Mouse (Mus musculus) CH12.LX (cell line): ENCODE results near the gene Pknox1. TPM values are rescaled to one million over a fixed set of nuclear protein-coding genes. Genes with fewer than 3 reads are reported as not detected.

ENCODE experiments used
- DNase-seq: peaks from one replicate; pipeline ENCODE4 v3.0.0-alpha.2; 2013; ENCODE audit errors: extremely low read depth
- H3K27ac ChIP-seq: 2 replicates; pipeline ENCODE4 v1.5.1; 2012; ENCODE audit warnings: low read depth, mild to moderate bottlenecking, control low read depth, moderate library complexity; ENCODE audit not compliant: insufficient read depth
- H3K27me3 ChIP-seq: replicated peaks from 2 replicates; pipeline ENCODE3; 2012; ENCODE audit warnings: inconsistent platforms
- H3K36me3 ChIP-seq, 2 experiments: replicated peaks in 1 of 2; 2 replicates each; pipeline versions ENCODE3 to v1.6.1; 2012; ENCODE audit warnings: inconsistent platforms in 1 of 2, low read length in 1 of 2, mild to moderate bottlenecking in 1 of 2, mixed read lengths in 1 of 2, moderate library complexity in 1 of 2; ENCODE audit not compliant: control insufficient read depth in 1 of 2, insufficient read depth in 1 of 2
- H3K4me1 ChIP-seq, 2 experiments: 2 replicates each; pipeline ENCODE4 v1.6.1; 2012; ENCODE audit warnings: inconsistent platforms in 1 of 2, moderate library complexity in 1 of 2; ENCODE audit not compliant: insufficient read depth in 2 of 2, control insufficient read depth in 1 of 2
- H3K4me2 ChIP-seq: 2 replicates; pipeline ENCODE4 v1.6.1; 2012; ENCODE audit warnings: low read depth, mild to moderate bottlenecking, control low read depth; ENCODE audit not compliant: poor library complexity, insufficient read depth, severe bottlenecking
- H3K4me3 ChIP-seq, 3 experiments: fragments of 150-350 bp in 1 of 3; sonication (generic) in 1 of 3; replicated peaks in 1 of 3; 2 replicates each; pipeline versions ENCODE3 to v1.5.1; 2011 to 2012; ENCODE audit warnings: low read depth in 2 of 3, low read length in 2 of 3, mild to moderate bottlenecking in 2 of 3, moderate library complexity in 2 of 3, control low read depth in 1 of 3, improper control_type of control experiment in 1 of 3, inconsistent platforms in 1 of 3, mixed read lengths in 1 of 3; ENCODE audit not compliant: poor library complexity in 1 of 3
- H3K79me2 ChIP-seq: replicated peaks from 2 replicates; pipeline ENCODE4 v1.6.1; 2012; ENCODE audit warnings: mild to moderate bottlenecking, moderate library complexity; ENCODE audit not compliant: control insufficient read depth, poor library complexity, insufficient read depth, severe bottlenecking; ENCODE audit errors: extremely low read depth
- H3K9ac ChIP-seq: 2 replicates; pipeline ENCODE4 v1.6.1; 2012; ENCODE audit warnings: low read depth, mild to moderate bottlenecking, control low read depth, moderate library complexity; ENCODE audit not compliant: insufficient read depth
- H3K9me3 ChIP-seq: replicated peaks from 2 replicates; pipeline ENCODE3; 2012; ENCODE audit warnings: low read length, inconsistent platforms, mixed read lengths
- BHLHE40 ChIP-seq: IDR thresholded peaks from 2 replicates; pipeline ENCODE4 v1.6.1; 2011; ENCODE audit warnings: mild to moderate bottlenecking, low read depth, low read length, improper control_type of control experiment
- CHD2 ChIP-seq: IDR thresholded peaks from 2 replicates; pipeline ENCODE4 v1.6.1; 2011; ENCODE audit warnings: low read length, improper control_type of control experiment
- E2F4 ChIP-seq: IDR thresholded peaks from 2 replicates; pipeline ENCODE4 v1.6.1; 2011; ENCODE audit warnings: low read depth, low read length, improper control_type of control experiment; ENCODE audit not compliant: insufficient replicate concordance
- ETS1 ChIP-seq: conservative IDR thresholded peaks from 2 replicates; pipeline ENCODE4 v1.6.1; 2012; ENCODE audit warnings: low read depth, mild to moderate bottlenecking, inconsistent platforms, low read length, improper control_type of control experiment, moderate library complexity
- IRF4 ChIP-seq: IDR thresholded peaks from 2 replicates; pipeline ENCODE4 v1.6.1; 2014; ENCODE audit warnings: low read depth, mild to moderate bottlenecking, inconsistent platforms, low read length, improper control_type of control experiment
- JUN ChIP-seq: IDR thresholded peaks from 2 replicates; pipeline ENCODE4 v1.6.1; 2011; ENCODE audit warnings: low read depth, mild to moderate bottlenecking, low read length, improper control_type of control experiment, moderate library complexity; ENCODE audit not compliant: insufficient read depth
- KAT2A ChIP-seq: IDR thresholded peaks from 2 replicates; pipeline ENCODE4 v1.6.1; 2012; ENCODE audit warnings: low read length, improper control_type of control experiment, inconsistent platforms; ENCODE audit not compliant: insufficient replicate concordance
- MAX ChIP-seq: IDR thresholded peaks from 2 replicates; pipeline ENCODE4 v1.6.1; 2011; ENCODE audit warnings: low read length, improper control_type of control experiment
- MAZ ChIP-seq: IDR thresholded peaks from 2 replicates; pipeline ENCODE4 v1.6.1; 2012; ENCODE audit warnings: low read depth, mild to moderate bottlenecking, inconsistent platforms, low read length, improper control_type of control experiment, moderate library complexity
- MXI1 ChIP-seq: IDR thresholded peaks from 2 replicates; pipeline ENCODE4 v1.6.1; 2011; ENCODE audit warnings: mild to moderate bottlenecking, low read depth, low read length, improper control_type of control experiment
- MYC ChIP-seq: IDR thresholded peaks from 2 replicates; pipeline ENCODE4 v1.6.1; 2011; ENCODE audit warnings: low read depth, mild to moderate bottlenecking, improper control_type of control experiment, low read length
- POLR2A ChIP-seq: IDR thresholded peaks from 2 replicates; pipeline ENCODE4 v1.6.1; 2011; ENCODE audit warnings: low read depth, mild to moderate bottlenecking, improper control_type of control experiment, low read length
- POLR2AphosphoS2 ChIP-seq: IDR thresholded peaks from 2 replicates; pipeline ENCODE4 v1.6.1; 2011; ENCODE audit warnings: low read depth, low read length, improper control_type of control experiment
- RAD21 ChIP-seq: IDR thresholded peaks from 2 replicates; pipeline ENCODE4 v1.6.1; 2011; ENCODE audit warnings: low read depth, mild to moderate bottlenecking, low read length, improper control_type of control experiment, moderate library complexity
- RCOR1 ChIP-seq: conservative IDR thresholded peaks from 2 replicates; pipeline ENCODE4 v1.6.1; 2012; ENCODE audit warnings: low read depth, mild to moderate bottlenecking, inconsistent platforms, low read length, improper control_type of control experiment
- SIN3A ChIP-seq: IDR thresholded peaks from 2 replicates; pipeline ENCODE4 v1.6.1; 2012; ENCODE audit warnings: low read length, improper control_type of control experiment, inconsistent platforms
- SMC3 ChIP-seq: IDR thresholded peaks from 2 replicates; pipeline ENCODE4 v1.6.1; 2011; ENCODE audit warnings: low read depth, low read length, improper control_type of control experiment
- TBP ChIP-seq: conservative IDR thresholded peaks from 2 replicates; pipeline ENCODE4 v1.6.1; 2011; ENCODE audit warnings: low read depth, low read length, improper control_type of control experiment
- USF1 ChIP-seq: IDR thresholded peaks from 2 replicates; pipeline ENCODE4 v1.6.1; 2014; ENCODE audit warnings: low read depth, mild to moderate bottlenecking, inconsistent platforms, low read length, improper control_type of control experiment
- USF2 ChIP-seq: conservative IDR thresholded peaks from 2 replicates; pipeline ENCODE4 v1.6.1; 2011; ENCODE audit warnings: low read depth, low read length, improper control_type of control experiment
- ZKSCAN1 ChIP-seq: IDR thresholded peaks from 2 replicates; pipeline ENCODE4 v1.6.1; 2012; ENCODE audit warnings: low read depth, inconsistent platforms, low read length, improper control_type of control experiment, borderline replicate concordance
- ZNF384 ChIP-seq: IDR thresholded peaks from 2 replicates; pipeline ENCODE4 v1.6.1; 2012; ENCODE audit warnings: low read depth, low read length, improper control_type of control experiment, inconsistent platforms
- dilution Hi-C: fragments of 300-500 bp; cut with MboI; formaldehyde crosslinking; loops from 2 replicates; pipeline ENCODE4 v1.14.3; 2020; ENCODE audit warnings: low sequenced_read_pairs; ENCODE audit not compliant: extremely low pct_unique_long_range_greater_than_20kb, extremely low pct_ligation_motif_present
- in situ Hi-C: fragments of 300-500 bp; cut with MboI; formaldehyde crosslinking; loops from 3 replicates; pipeline ENCODE4 v1.14.3; 2019; ENCODE audit warnings: low sequenced_read_pairs, low pct_ligation_motif_present, low pct_unique_long_range_greater_than_20kb, mixed read lengths
- polyA plus RNA-seq: library from polyadenylated mRNA; unstranded; fragments of >175 nt; gene quantifications from 2 replicates; pipeline ENCODE4 v1.2.1, GENCODE M21; 2012; ENCODE audit warnings: low read depth; ENCODE audit not compliant: insufficient read length
- total RNA-seq, 2 experiments: library from RNA; depleted of rRNA; stranded (reverse); fragments of 300-350 nt in 1 of 2; fragments of >200 nt in 1 of 2; gene quantifications; 2 replicates each; pipeline ENCODE4 v1.2.3; 2012 to 2014

Gene Pknox1
- total and polyA plus RNA-seq, 3 experiments: 15.1 to 22.3 (median 20.5) TPM

GRCm38 (mm10) chr17:31519946-31520838, 44.3 kb upstream of the Pknox1 start, which contains the start of the genes Wdr4 and Ndufv3 (continued):
- peak; percentile 97 for TF ChIP-seq POLR2A
- no peak for TF ChIP-seq ZNF384
- no peak for TF ChIP-seq ETS1
- TF ChIP-seq SIN3A: peak; percentile 77
- TF ChIP-seq TBP: peak; percentile 82

GRCm38 (mm10) chr17:31520895-31521294, 43.6 kb upstream of the Pknox1 start:
- dilution Hi-C loops: no loop called here
- no peak for TF ChIP-seq TBP
- no peak for TF ChIP-seq POLR2AphosphoS2
- peak; percentile 68 for TF ChIP-seq USF1
- peak; percentile 59; the same call in 1 of the 2 replicates for TF ChIP-seq USF2
- no peak for TF ChIP-seq SMC3
- peak; percentile 33; the same call in 1 of the 2 replicates for TF ChIP-seq MAX
- TF ChIP-seq ZKSCAN1: no peak
- peak; percentile 79; the same call in 1 of the 2 replicates for TF ChIP-seq CHD2
- no peak for TF ChIP-seq JUN
- no peak for TF ChIP-seq IRF4
- TF ChIP-seq MXI1: 0 out of 2 replicates have a peak, but pooled peaks have one; percentile 24
- no peak for TF ChIP-seq E2F4
- TF ChIP-seq BHLHE40: peak; percentile 78
- no peak for TF ChIP-seq RAD21
- no peak for TF ChIP-seq MAZ
- no peak for TF ChIP-seq RCOR1
- TF ChIP-seq KAT2A: 0 out of 2 replicates have a peak, but pooled peaks have one; percentile 12
- TF ChIP-seq MYC: 0 out of 2 replicates have a peak, but pooled peaks have one; percentile 18
- Histone ChIP-seq H3K4me2 (peak overlapping the region; percentile 47), H3K9ac (peak overlapping the region; percentile 67), H3K36me3 (peaks cover 16 to 35% of the 10 kb centered on the region in 2 experiments), H3K4me1 (peaks cover 2 to 30% of the 10 kb centered on the region in 2 experiments; a peak in 2 of 4 replicates), H3K27ac (no peak overlapping the region), H3K4me3 (peak overlapping the region; percentile 63 to 93 (median 66)), H3K27me3 (no peaks in the 10 kb centered on the region), H3K79me2 (peaks cover 26% of the 10 kb centered on the region), H3K9me3 (no peaks in the 10 kb centered on the region)
- in situ Hi-C loops: no loop called here
- DNase-seq: peak; percentile 76
